Mouse (Mus musculus) heart, embryonic 11.5 days (tissue): ENCODE results near the gene Clpp. TPM values are rescaled to one million over a fixed set of nuclear protein-coding genes. Genes with fewer than 3 reads are reported as not detected.

Experiments
- ATAC-seq: fragments of 200-750 bp; cut with Nextera tagmentation; replicated peaks from 2 replicates; pipeline ENCODE4 v1.8.0; 2017; ENCODE audit warnings: moderate library complexity; ENCODE audit not compliant: insufficient number of reproducible peaks, low FRiP score, low TSS enrichment
- H3K27ac ChIP-seq: fragments of 300-500 bp; sonication (generic); 2 replicates; pipeline ENCODE4 v1.5.1; 2014; ENCODE audit warnings: mild to moderate bottlenecking, low read depth, low read length
- H3K27me3 ChIP-seq: fragments of 300-500 bp; sonication (generic); 2 replicates; pipeline ENCODE4 v1.6.1; 2014; ENCODE audit warnings: mild to moderate bottlenecking, low read length, mixed read lengths; ENCODE audit not compliant: control insufficient read depth, insufficient read depth
- H3K36me3 ChIP-seq: fragments of 300-500 bp; sonication (generic); 2 replicates; pipeline ENCODE4 v1.6.1; 2014; ENCODE audit warnings: mild to moderate bottlenecking, low read length, moderate library complexity, mixed read lengths; ENCODE audit not compliant: control insufficient read depth, insufficient read depth
- H3K4me1 ChIP-seq: fragments of 300-500 bp; sonication (generic); 2 replicates; pipeline ENCODE4 v1.6.1; 2014; ENCODE audit warnings: low read length; ENCODE audit not compliant: control insufficient read depth, insufficient read depth
- H3K4me2 ChIP-seq: fragments of 300-500 bp; sonication (generic); 2 replicates; pipeline ENCODE4 v1.6.1; 2014; ENCODE audit warnings: mild to moderate bottlenecking, moderate library complexity
- H3K4me3 ChIP-seq: fragments of 300-500 bp; sonication (generic); 2 replicates; pipeline ENCODE4 v1.5.1; 2014; ENCODE audit warnings: low read depth, low read length
- H3K9ac ChIP-seq: fragments of 300-500 bp; sonication (generic); 2 replicates; pipeline ENCODE4 v1.6.1; 2014; ENCODE audit warnings: mild to moderate bottlenecking, low read depth, low read length, moderate library complexity
- H3K9me3 ChIP-seq: fragments of 300-500 bp; sonication (generic); replicated peaks from 2 replicates; pipeline ENCODE4 v1.6.1; 2016; ENCODE audit warnings: low read length; ENCODE audit not compliant: control insufficient read depth
- WGBS: fragments of 180-500 bp; shearing (Covaris S2); extraction: QIAGEN DNeasy Blood & Tissue Kit; methylation state at CpG from one replicate; pipeline ENCODE4 v1.1.7; 2014; ENCODE audit not compliant: insufficient replicate concordance; 5-methylcytosine and 5-hydroxymethylcytosine counted together
- polyA plus RNA-seq: library from polyadenylated mRNA; unstranded; fragments of >200 nt; fragmentation: Nextera tagmentation; extraction: Ambion mirVana; gene quantifications from 2 replicates; pipeline ENCODE4 v1.2.1, GENCODE M21; 2014

Clpp gene
- polyA plus RNA-seq, result 124 and 130 TPM in 2 replicates

DNA sequence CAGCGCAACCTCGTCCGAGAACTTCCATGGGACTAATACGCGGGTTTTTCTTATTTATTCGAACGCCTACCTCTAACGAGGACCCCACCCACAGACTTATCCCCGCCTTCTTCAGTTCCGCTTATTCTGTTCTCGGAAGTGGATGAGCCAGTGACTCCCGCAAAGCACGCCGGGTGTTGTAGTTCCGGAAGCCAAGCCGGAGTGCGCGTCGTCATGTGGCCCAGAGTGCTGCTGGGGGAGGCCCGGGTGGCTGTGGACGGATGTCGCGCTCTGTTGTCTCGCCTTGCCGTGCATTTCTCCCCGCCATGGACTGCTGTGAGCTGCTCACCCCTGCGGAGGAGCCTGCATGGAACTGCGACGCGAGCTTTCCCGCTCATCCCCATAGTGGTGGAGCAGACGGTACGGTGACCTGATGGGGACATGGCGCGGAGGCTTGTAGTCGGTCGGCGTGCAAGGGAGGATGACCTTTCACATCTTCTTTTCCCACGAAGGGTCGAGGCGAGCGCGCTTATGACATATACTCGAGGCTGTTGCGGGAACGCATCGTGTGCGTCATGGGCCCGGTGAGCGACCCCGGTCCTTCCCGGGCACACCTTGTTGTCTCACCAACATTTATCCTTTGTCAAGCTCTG, at the start of gene Clpp:
Clpp (plus strand) TSS at position 191 of the 632 bp plus-strand sequence.
- peak; percentile 89 for ATAC-seq
- H3K4me2 ChIP-seq, result peak within 1 kb of the TSS; percentile 91
- H3K9me3 ChIP-seq, result no peaks in the 10 kb centered on the region
- peak within 1 kb of the TSS; percentile 94 for H3K9ac ChIP-seq
- H3K27me3 ChIP-seq, result no peaks in the 10 kb centered on the region
- H3K36me3 ChIP-seq, result peaks cover 18% of the 10 kb centered on the region
- WGBS, result under 1% methylated on average over 52 of the region's 52 CpGs
- H3K27ac ChIP-seq, result peak within 1 kb of the TSS; percentile 46; the same call in 1 of the 2 replicates
- peak within 1 kb of the TSS; percentile 85 for H3K4me3 ChIP-seq
- peaks cover 4% of the 10 kb centered on the region for H3K4me1 ChIP-seq

DNA sequence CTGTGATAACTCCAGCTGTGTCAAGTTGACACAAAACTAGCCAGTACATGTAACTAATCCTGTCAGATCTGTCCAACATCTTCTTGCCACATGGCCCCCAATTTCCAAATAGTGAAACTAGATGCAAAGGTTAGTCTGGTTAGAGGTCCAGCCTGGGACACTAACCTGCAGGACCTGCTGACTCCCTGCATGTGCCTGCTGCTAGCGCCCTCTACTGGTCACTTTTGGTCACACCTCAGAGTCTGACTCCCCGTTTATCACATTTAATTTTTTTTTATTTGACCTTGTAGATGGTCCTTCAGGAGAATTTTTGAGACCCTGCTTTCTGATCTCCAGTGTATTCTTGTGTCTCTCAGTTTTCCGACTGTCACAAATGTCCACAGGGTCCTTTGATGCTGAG, 39.2 kb upstream of the Clpp start:
- no peak overlapping the region for H3K9ac ChIP-seq
- H3K27ac ChIP-seq, result no peak overlapping the region
- H3K9me3 ChIP-seq, result no peaks in the 10 kb centered on the region
- 14% methylated on average over 3 of the region's 3 CpGs for WGBS
- ATAC-seq, result no peak
- H3K4me1 ChIP-seq, result no peaks in the 10 kb centered on the region
- H3K36me3 ChIP-seq, result no peaks in the 10 kb centered on the region
- no peaks in the 10 kb centered on the region for H3K27me3 ChIP-seq
- H3K4me3 ChIP-seq, result no peak overlapping the region
- H3K4me2 ChIP-seq, result no peak overlapping the region

DNA sequence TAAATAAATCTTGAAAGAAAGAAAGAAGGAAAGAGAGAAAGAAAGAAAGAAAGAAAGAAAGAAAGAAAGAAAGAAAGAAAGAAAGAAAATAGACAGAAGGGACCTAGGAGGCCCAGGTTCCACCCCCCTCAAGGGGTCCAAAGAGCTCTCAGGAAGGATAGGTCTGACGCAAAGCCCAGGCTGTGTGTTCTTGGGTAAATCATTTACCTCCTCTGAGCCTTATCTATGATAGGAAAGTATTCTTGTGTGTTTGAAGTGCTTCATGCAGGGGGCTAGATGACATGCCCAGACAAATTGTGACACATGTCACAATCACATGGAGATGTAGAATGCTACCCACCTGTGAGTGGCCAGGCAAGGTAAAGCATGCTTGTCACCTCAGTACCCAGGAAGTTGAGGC, 37.5 kb upstream of the Clpp start:
- 75% methylated on average over 1 of the region's 1 CpGs for WGBS
- Histone ChIP-seq H3K9me3 (no peaks in the 10 kb centered on the region), H3K27me3 (no peaks in the 10 kb centered on the region), H3K27ac (no peak overlapping the region), H3K4me3 (no peak overlapping the region), H3K9ac (no peak overlapping the region), H3K36me3 (no peaks in the 10 kb centered on the region), H3K4me1 (no peaks in the 10 kb centered on the region), H3K4me2 (no peak overlapping the region)
- ATAC-seq, result no peak

GRCm38 (mm10) chr17:56954871-56955270, 35.2 kb upstream of the Clpp start:
- 73% methylated on average over 7 of the region's 7 CpGs for WGBS
- no peaks in the 10 kb centered on the region for H3K27me3 ChIP-seq
- ATAC-seq, result no peak

GRCm38 (mm10) chr17:56957763-56958429, 32.2 kb upstream of the Clpp start:
- no peaks in the 10 kb centered on the region for H3K36me3 ChIP-seq
- no peak overlapping the region for H3K4me3 ChIP-seq
- no peak overlapping the region for H3K27ac ChIP-seq
- no peak overlapping the region for H3K4me2 ChIP-seq
- ATAC-seq, result peak; percentile 90
- 16% methylated on average over 11 of the region's 11 CpGs for WGBS
- H3K9me3 ChIP-seq, result no peaks in the 10 kb centered on the region
- no peaks in the 10 kb centered on the region for H3K27me3 ChIP-seq
- no peaks in the 10 kb centered on the region for H3K4me1 ChIP-seq
- no peak overlapping the region for H3K9ac ChIP-seq

More at GRCm38 (mm10) chr17:56954871-56955270, 35.2 kb upstream of the Clpp start:
- no peak overlapping the region for H3K4me3 ChIP-seq
- no peak overlapping the region for H3K4me2 ChIP-seq
- no peaks in the 10 kb centered on the region for H3K4me1 ChIP-seq
- H3K36me3 ChIP-seq, result no peaks in the 10 kb centered on the region
- no peaks in the 10 kb centered on the region for H3K9me3 ChIP-seq
- no peak overlapping the region for H3K9ac ChIP-seq
- H3K27ac ChIP-seq, result no peak overlapping the region

DNA sequence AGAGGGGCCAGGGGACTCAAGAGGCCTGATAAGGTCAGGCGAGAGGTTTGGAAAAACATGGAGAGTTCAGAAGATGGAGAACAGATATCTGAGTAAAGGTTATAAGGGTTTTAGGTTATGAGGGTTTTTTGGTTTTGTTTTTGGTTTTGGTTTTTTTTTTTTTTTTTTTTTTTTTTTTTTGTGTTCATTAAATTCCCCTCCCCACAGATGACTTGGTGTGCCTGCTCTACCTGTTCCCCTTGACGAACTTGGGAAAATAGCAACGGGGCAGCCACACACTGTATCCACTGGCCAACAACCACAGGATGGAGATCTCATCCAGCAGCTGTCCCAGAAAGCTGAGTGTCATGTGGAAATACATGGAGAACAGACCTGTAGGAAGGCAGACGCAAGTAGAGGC, 31.4 kb upstream of the Clpp start:
- WGBS, result 58% methylated on average over 4 of the region's 4 CpGs
- H3K9ac ChIP-seq, result no peak overlapping the region
- H3K4me2 ChIP-seq, result no peak overlapping the region
- H3K27me3 ChIP-seq, result no peaks in the 10 kb centered on the region
- H3K4me1 ChIP-seq, result no peaks in the 10 kb centered on the region
- H3K4me3 ChIP-seq, result no peak overlapping the region
- H3K27ac ChIP-seq, result no peak overlapping the region
- H3K36me3 ChIP-seq, result no peaks in the 10 kb centered on the region
- H3K9me3 ChIP-seq, result no peaks in the 10 kb centered on the region
- no peak for ATAC-seq

DNA sequence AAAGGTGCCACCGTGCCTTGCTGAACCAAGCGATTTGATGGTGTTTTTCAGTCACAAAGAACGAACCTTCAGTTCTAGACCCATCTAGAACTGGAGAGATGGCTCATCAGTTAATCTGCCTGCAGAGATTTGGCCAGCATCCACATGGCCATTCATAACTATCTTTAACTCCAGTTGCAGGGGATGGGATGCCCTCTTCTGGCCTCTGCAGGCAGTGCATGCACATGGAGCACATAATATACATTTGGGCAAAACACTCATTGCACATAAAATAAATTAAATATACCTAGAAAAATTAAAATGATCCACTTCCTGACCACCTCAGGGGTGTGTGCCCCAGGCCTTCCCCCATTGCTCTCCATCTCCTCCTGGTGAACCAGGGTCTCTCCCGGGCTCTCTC, 28.2 kb upstream of the Clpp start:
- ATAC-seq, result no peak
- Histone ChIP-seq H3K27me3 (no peaks in the 10 kb centered on the region), H3K9ac (no peak overlapping the region), H3K27ac (no peak overlapping the region), H3K36me3 (no peaks in the 10 kb centered on the region), H3K4me2 (no peak overlapping the region), H3K4me3 (no peak overlapping the region), H3K9me3 (no peaks in the 10 kb centered on the region), H3K4me1 (no peaks in the 10 kb centered on the region)
- WGBS, result 78% methylated on average over 4 of the region's 4 CpGs

GRCm38 (mm10) chr17:56962642-56963405, 27.3 kb upstream of the Clpp start:
- Histone ChIP-seq H3K4me3 (no peak overlapping the region), H3K9ac (no peak overlapping the region), H3K9me3 (no peaks in the 10 kb centered on the region), H3K27me3 (no peaks in the 10 kb centered on the region), H3K27ac (no peak overlapping the region), H3K36me3 (no peaks in the 10 kb centered on the region), H3K4me2 (no peak overlapping the region), H3K4me1 (no peaks in the 10 kb centered on the region)
- 70% methylated on average over 5 of the region's 5 CpGs for WGBS
- ATAC-seq, result no peak
